Mouse (Mus musculus) spleen, postnatal 10 days (tissue): ENCODE results near the gene Ovca2.
A peak's percentile ranks its signal among the peaks of the same experiment; 100 is the strongest.

Source experiments
- DNase-seq, 2 experiments: peaks; one replicate each; pipeline ENCODE4 v3.0.0; 2021 to 2022; ENCODE audit warnings: low spot score in 2 of 2

Ovca2 gene

GRCm38 (mm10) chr11:75154053-75154585, 24.5 kb downstream of the Ovca2 start:
- no peak for DNase-seq

DNA sequence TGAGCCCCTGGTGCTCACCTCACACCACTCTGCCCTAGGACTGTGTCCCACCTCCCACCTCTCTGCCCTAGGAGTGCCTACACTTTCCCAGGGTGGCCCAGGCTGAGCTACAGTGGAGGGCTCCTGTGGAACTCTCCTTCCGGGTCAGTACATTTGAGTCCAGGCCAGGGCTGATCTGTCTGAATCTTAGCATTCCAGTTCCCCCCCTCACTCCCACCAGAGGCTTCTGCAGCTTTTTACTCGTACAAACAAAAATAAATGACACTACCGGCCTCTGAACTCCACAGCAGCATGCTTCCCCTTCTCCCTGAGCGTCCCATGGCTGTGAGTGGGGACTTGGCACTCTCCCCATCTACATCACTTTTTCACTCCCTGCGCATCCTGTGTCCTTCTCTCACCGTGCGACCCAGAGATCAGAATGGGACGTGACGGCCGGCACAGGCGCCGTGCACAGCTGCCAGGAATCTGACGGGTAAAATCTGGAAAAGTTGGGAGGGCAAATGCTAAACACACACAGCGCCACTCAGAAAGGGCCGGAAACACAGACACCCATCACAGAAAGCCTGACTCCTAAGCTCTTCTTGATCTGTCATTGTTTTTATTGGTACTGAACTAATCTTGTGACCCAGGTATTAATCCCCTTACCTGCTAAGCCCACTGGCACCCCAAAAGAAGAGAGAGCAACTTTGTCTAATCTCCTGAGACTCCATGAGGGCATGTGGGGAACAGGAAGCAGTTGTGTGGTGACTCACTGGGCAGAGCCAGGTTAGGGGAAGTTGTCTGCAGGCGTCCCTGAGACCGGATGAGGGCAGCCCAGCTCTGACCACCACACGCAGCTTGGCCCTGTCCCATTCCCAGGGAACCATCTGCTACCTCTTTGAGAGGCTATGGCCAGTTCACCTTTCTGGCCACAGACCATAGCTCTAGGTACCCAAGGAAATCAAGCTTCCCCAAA, 25.8 kb downstream of the Ovca2 start:
- DNase-seq, result no peak

- no peak for DNase-seq
Observed at GRCm38 (mm10) chr11:75150346-75150745, 28.3 kb downstream of the Ovca2 start.

DNA sequence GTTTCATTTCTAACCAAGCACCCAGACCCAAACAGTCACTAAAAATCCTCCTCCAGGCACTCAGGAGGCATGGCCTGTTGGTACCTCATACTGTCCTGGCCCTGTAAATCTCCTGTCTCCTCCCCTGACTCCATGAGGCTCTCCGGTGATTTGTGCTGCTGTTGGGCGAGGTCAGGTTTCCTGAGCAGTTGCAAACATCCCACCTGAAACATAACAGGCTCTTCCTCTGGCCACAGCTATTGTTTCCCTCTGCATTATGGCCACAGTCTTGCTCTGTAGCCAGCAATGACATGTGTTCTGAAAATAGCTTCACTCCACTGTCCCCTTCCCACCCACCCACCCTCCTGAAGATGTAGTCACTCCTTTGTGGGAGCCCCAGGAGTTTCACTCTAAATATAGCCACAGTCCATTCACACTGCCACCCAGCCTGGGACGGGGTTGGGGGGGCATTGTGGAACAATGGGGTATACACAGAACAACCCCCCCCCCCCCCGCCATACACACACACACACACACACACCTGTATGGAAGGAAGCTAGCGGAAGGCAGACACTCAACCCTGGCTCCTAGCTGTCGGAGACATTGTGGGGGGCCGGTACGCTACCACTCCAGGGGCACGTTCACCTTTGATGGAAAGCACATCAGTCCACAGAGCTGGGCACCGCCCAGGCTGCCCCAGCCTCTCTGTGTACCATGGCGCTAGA, 30.2 kb downstream of the Ovca2 start:
- DNase-seq, result no peak

- DNase-seq, result no peak
Observed at GRCm38 (mm10) chr11:75147846-75148168, 30.8 kb downstream of the Ovca2 start.

- no peak for DNase-seq
Observed at GRCm38 (mm10) chr11:75147106-75147845, 31.4 kb downstream of the Ovca2 start.

- no peak for DNase-seq
Observed at GRCm38 (mm10) chr11:75145841-75146240, 32.8 kb downstream of the Ovca2 start.

DNA sequence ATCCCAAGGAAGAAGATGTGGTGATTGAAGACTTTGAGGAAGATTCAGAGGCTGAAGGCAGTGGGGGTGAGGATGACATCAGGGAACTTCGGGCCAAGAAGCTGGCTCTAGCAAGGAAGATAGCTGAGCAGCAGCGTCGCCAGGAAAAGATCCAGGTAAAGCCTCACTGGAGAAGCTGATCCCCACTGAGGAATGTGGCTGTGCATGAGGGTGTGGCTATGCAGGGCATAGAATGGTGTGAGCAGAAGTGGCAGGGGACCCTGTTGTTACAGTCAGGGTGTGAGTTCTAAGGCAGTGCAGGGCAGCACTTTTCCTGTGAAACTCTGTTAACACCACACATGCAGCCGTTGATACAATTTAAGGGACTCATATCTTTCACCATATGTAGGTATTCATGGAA, 35.9 kb downstream of the Ovca2 start:
- DNase-seq, result no peak

DNA sequence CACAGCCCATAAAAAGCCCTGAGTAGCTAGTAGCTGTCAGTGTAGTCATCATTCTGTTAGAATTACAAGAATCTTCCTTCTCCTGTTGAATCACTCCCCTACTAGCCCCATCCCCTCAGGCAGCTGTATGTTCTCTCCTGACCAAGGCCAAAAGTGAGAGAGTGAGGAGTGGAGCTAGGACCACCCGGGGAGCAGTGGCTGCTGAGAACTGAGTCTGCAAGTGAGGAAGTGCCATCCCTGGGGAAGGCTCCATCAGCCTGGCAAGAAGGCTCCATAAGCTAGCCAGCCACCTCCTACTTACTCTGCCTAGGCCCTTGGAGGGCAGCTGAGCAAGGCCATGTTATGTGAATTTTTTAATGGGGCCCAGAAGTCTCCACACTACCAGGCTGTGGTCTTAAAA, 36.7 kb downstream of the Ovca2 start:
- DNase-seq, result no peak

- DNase-seq, result no peak
Observed at GRCm38 (mm10) chr11:75141038-75141437, 37.6 kb downstream of the Ovca2 start.

DNA sequence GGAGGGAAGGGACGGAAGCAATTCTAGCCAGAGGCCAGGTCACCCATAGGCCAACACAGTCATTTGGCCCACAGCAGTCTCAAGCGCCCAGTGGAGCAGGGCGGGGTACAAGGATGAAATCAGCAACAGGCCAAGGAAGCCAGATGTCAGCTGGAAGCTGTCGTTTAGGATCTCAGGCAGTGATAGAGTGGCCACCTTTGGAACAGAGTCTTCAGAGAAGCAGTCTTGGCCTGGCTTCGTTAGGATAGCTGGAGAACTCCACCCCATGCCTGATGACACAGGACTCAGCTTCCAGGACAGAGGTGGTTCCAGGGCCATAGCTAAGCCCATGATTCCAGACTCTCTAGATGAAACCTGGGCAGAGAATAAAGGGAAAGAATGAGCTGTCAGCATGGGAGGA, 38.2 kb downstream of the Ovca2 start:
- DNase-seq, result no peak

- no peak for DNase-seq
Observed at GRCm38 (mm10) chr11:75139122-75139963, 39.3 kb downstream of the Ovca2 start.

DNA sequence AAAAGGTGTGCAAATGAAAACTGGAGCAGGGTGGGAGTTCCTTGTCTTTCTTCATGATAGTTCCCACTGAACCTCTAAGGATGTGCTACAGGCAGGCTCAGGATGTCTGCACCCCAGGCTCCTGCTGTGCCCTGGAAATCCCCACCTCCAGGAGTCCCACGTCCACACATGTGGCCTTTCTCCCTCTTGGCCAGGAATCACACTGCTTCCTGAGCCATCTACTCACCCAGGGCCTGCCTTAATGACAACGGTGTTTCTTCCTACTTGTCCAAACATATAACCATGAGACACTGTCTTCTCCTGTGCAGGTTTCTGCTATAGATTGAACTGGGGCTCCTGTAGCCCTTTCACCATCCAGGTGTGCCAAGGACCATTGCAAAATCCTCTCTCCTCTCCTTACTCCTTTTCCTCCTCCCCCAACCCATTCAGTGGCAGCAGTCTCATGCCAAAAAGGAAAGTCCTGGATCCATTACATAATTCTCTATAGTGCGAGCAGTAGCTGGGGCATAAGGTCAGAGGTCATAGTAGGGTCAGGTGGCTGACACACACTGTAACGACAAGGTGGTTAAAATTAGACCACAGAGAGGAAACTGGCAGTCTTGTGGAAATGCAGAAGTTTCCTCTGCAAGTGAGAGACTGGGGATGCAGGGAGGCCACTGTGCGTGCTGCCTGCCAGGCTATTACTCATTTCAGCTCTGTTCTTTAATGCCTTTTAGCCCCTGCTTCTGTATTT, 41.8 kb downstream of the Ovca2 start:
- peak in 1 of 2 experiments; percentile 50 for DNase-seq

- DNase-seq, result no peak
Observed at GRCm38 (mm10) chr11:75135358-75135757, 43.3 kb downstream of the Ovca2 start.

DNA sequence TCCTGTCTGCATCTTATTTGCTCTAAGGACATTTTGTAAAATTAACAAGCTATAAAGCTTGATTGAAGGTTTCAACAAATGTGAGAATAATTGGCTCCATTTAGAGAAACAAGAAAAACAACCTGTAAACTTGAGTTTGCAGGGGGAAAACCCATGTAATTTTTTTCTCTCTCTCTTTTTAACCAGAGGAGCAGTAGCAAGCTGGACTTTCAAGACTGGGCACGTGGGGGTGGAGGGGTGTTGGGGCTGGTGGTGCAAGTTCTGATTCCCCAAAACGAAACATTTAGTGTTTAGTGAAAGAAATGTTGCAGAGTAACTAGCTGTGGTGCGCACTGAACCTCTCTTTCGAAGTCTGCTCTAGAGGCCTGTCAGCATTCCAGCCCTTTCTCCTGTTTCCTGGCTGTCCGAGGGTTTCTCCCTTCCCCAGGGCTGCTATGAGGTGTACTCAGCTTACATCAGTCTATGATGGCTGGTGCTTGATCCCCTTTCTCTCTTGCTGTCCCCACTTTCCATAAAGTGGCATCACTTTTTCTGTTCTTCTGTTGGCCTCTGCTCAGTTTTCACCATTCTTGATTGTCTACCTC, 44.1 kb downstream of the Ovca2 start:
- no peak for DNase-seq

DNA sequence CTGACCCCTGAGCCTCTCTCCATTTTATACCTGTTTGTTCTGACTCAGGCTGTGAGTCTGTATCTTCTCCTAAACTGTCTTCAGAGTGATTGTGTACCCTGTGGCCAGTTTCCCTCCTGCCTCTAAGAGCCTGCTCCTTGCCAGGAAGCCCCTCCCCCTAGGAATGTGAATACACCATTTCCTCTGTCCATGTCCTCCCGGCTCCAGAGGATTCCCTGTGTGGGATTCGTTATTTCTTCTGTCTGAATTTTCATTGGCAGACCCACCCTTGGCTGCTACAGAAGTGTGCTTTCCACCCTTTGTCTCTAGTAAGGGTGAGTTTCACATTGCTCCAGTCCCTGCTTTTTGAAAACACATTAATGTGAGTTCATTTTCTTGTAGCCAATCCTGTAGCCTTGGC, 44.7 kb downstream of the Ovca2 start:
- DNase-seq, result no peak

DNA sequence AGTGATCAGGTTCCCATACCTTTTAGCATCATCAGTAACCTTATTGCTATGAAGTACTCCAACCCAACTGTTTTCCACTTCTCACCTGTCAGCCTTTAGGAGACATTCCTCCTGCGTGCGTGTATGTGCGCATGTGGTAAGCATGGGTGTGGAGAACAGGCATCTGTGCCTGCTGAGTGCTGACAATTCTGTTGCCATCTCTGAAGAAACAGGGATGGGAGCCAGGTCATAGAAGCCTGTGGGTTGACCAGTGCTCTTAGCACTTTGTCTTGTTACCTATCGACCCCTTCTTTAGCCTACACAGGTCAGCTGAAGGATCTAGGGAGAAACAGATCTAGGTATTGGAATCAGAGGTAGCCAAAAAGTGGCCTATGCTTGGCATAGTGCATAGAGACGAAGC, 45.2 kb downstream of the Ovca2 start:
- no peak for DNase-seq

GRCm38 (mm10) chr11:75132278-75132677, 46.4 kb downstream of the Ovca2 start:
- no peak for DNase-seq

DNA sequence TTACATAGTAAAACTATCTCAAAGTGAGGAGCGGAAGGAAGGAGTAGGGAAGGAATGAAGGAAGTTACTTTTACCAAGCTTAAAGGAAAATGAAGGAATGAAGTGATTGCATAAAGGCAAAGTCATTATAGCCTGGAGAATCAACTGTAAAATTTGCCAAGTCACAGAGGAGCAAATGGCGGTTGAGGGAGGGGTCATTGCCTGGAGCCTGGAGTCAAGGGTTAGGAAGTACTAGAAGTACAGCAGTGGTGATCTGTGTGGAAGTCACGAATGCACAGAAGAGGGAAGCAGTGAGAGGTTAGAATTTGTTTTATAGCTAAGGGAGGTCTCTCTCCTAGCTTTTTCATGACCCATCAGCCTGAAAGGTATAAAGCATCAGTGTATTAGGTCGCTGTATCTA, 47.3 kb downstream of the Ovca2 start:
- no peak for DNase-seq

- DNase-seq, result no peak
Observed at GRCm38 (mm10) chr11:75129481-75129880, 49.2 kb downstream of the Ovca2 start.
